Mouse (Mus musculus): ENCODE measurements around the gene Polm. TPM values are rescaled to one million over a fixed set of nuclear protein-coding genes. Genes with fewer than 3 reads are reported as not detected.
A peak's percentile ranks its signal among the peaks of the same experiment; 100 is the strongest.

Gene Polm
- polyA plus RNA-seq, 1 experiment from 2014 or later = 10.0 TPM

DNA sequence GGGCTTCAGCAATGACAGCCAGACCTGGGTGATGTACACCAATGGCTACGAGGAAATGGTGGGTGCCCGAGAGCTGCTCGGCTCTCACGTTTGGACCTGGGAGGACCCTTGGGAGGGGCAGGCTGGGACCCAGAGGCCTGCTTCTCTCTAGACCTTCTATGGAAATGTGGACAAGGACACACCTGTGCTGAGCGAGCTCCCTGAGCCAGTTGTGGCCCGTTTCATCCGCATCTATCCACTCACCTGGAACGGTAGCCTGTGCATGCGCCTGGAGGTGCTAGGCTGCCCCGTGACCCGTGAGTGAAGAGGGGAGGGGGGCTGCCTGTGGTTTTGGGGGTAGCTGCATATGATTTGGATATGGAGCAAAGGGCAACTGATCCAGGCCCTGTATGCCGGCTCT, 30.5 kb upstream of the Polm start:
- ATAC-seq (ENCODE audit: borderline replicate concordance, extremely low read depth, low FRiP score, low TSS enrichment) = no peak
- Histone ChIP-seq H3K27ac (no peak overlapping the region), H3K36me3 (peaks cover 44% of the 10 kb centered on the region), H3K4me2 (no peak overlapping the region), H3K27me3 (no peaks in the 10 kb centered on the region), H3K9me3 (no peaks in the 10 kb centered on the region), H3K9ac (no peak overlapping the region), H3K4me1 (no peaks in the 10 kb centered on the region), H3K4me3 (no peak overlapping the region)
- 86% methylated on average over 12 of the region's 12 CpGs for WGBS

DNA sequence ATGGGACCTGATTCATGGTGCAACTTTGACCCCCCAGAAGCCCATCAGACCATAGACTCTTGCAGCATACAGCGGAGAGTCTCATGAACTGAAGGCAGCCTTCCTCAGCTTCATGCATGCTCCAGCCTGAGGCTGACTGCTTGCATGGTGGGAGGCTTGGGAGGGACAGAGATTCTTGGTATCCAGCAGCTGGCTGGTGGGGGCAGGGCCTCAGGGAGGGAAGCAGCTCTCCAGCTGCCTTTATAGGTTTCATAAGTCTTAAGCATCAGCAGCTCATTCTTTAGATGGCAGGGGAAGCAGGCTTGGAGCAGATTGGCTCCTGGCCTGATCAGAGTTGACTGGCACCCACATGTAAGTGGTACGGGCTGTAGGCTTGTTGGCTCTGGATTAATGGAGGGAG, 29.4 kb upstream of the Polm start:
- no peak overlapping the region for H3K27ac ChIP-seq
- H3K4me3 ChIP-seq = no peak overlapping the region
- 72% methylated on average over 2 of the region's 2 CpGs for WGBS
- H3K9ac ChIP-seq = no peak overlapping the region
- no peaks in the 10 kb centered on the region for H3K27me3 ChIP-seq
- no peak for ATAC-seq (ENCODE audit: borderline replicate concordance, extremely low read depth, low FRiP score, low TSS enrichment)
- no peak overlapping the region for H3K4me2 ChIP-seq
- H3K4me1 ChIP-seq = peaks cover 9% of the 10 kb centered on the region
- peaks cover 33% of the 10 kb centered on the region for H3K36me3 ChIP-seq
- H3K9me3 ChIP-seq = no peaks in the 10 kb centered on the region

DNA sequence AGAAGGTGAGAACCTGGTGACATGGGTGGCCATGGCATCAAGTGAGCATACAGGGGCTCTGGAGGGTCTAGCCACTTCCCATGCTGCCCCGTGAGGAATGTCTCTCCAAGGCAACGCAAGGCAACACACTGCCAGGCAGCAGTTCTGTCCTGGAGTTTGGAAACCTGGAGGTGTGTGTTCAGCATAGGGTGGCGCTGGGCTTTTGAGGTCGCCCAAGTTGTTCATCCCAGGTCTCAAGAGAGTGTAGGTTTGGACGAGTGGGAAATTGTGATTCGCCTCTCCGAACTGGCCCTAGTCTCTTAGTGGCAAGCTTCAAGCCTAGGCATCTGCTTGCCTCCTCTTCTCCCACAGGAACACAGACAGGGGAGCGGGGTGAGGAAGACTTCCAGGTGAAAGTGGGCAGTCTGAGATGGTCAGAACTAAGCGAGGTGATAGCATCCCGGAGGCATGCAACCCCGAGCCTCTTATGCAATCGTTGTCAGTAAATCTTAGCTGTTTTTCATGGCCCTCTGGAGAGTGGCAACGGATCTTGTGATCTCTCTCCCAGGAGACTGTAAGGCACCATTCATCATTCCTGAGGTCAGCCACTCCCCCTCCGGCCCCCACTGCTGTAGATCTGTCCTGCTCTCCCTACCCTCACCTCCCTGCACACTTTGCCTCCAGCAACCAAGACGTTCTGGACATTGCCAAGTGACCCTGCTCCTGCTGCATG, 24.7 kb upstream of the Polm start:
- no peaks in the 10 kb centered on the region for H3K9me3 ChIP-seq
- WGBS = 8% methylated on average over 15 of the region's 15 CpGs
- peak overlapping the region; percentile 97 for H3K4me2 ChIP-seq
- no peak overlapping the region for H3K27ac ChIP-seq
- peaks cover 3% of the 10 kb centered on the region; the same call in 1 of the 2 replicates for H3K27me3 ChIP-seq
- peak overlapping the region; percentile 58 for H3K9ac ChIP-seq
- peaks cover 25% of the 10 kb centered on the region for H3K4me1 ChIP-seq
- H3K4me3 ChIP-seq = peak overlapping the region; percentile 55
- peak; percentile 37; the same call in 1 of the 2 replicates for ATAC-seq (ENCODE audit: borderline replicate concordance, extremely low read depth, low FRiP score, low TSS enrichment)
- peaks cover under 1% of the 10 kb centered on the region; the same call in 1 of the 2 replicates for H3K36me3 ChIP-seq

- peak within 1 kb of the TSS; percentile 58 for H3K9ac ChIP-seq
- ATAC-seq (ENCODE audit: borderline replicate concordance, extremely low read depth, low FRiP score, low TSS enrichment) = peak; percentile 83
Observed at GRCm38 (mm10) chr11:5861678-5862393, 24.0 kb upstream of the Polm start, which contains the start of gene Aebp1. Aebp1 (plus strand) TSS chr11:5861947.

DNA sequence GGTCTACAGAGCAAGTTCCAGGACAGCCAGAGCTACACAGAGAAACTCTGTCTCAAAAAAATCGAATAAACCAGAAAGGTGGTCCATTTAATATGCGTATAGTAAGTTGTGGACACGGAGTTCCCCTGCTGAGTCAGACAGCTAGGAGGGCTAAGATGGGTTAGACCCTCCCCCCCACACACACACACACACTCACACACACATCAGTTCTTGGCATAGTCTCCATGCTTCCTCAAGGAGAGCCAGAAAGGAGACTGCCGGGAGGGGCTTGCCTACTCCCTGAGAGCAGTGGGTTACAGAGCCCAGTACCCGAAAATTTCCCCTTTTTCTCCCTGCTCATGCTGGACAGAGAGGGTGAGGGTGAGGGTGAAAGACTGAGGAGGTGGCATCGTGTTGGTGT, 22.8 kb upstream of the Polm start:
- no peak overlapping the region for H3K9ac ChIP-seq
- no peak overlapping the region for H3K4me2 ChIP-seq
- H3K27me3 ChIP-seq = peaks cover 3% of the 10 kb centered on the region; the same call in 1 of the 2 replicates
- H3K4me3 ChIP-seq = no peak overlapping the region
- peaks cover 25% of the 10 kb centered on the region for H3K4me1 ChIP-seq
- H3K36me3 ChIP-seq = no peaks in the 10 kb centered on the region
- 44% methylated on average over 6 of the region's 6 CpGs for WGBS
- no peak overlapping the region for H3K27ac ChIP-seq
- H3K9me3 ChIP-seq = no peaks in the 10 kb centered on the region
- ATAC-seq (ENCODE audit: borderline replicate concordance, extremely low read depth, low FRiP score, low TSS enrichment) = no peak

More at GRCm38 (mm10) chr11:5861678-5862393, 24.0 kb upstream of the Polm start, which contains the start of gene Aebp1:
- Histone ChIP-seq H3K4me1 (peaks cover 25% of the 10 kb centered on the region), H3K4me2 (peak within 1 kb of the TSS; percentile 97), H3K9me3 (no peaks in the 10 kb centered on the region), H3K36me3 (no peaks in the 10 kb centered on the region), H3K27me3 (peaks cover 3% of the 10 kb centered on the region; the same call in 1 of the 2 replicates), H3K4me3 (peak within 1 kb of the TSS; percentile 55), H3K27ac (no peak within 1 kb of the TSS)
- 2% methylated on average over 49 of the region's 59 CpGs for WGBS

DNA sequence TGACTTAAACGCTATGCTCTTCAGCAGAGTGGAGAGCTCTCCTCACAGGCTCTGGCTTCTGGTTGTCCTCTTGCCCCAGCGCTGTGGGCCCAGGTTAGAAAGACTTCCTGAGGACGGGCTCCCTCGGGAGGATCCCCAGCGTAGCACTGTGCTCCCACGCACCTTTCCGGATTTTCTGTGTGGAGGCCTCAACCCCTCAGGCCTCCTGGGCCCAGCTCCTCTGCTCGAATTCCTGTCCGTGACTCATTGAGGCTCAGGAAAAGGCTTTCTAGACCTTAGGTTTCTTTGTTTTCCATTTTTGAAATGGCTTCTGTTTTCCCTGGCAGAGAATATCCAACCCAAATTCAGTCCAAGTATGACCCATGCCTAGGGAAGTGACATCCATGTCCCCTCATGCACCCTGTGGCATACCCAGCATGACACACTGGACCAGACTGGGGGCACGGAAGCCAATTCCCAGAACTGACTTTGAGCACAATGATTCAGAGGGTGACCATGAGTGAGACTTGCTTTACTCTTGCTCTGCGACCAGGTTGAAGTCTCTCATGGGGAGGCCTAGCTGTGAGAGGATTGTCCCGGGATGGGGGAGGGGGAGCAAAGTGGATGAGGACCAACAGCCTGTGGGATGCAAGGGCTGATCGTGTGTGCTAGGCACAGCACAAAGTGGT, 22.2 kb upstream of the Polm start:
- Histone ChIP-seq H3K36me3 (no peaks in the 10 kb centered on the region), H3K27ac (no peak overlapping the region), H3K9me3 (no peaks in the 10 kb centered on the region), H3K9ac (no peak overlapping the region), H3K4me3 (no peak overlapping the region), H3K4me1 (peaks cover 25% of the 10 kb centered on the region), H3K27me3 (peaks cover 3% of the 10 kb centered on the region; the same call in 1 of the 2 replicates), H3K4me2 (no peak overlapping the region)
- WGBS = 82% methylated on average over 13 of the region's 13 CpGs
- no peak for ATAC-seq (ENCODE audit: borderline replicate concordance, extremely low read depth, low FRiP score, low TSS enrichment)

DNA sequence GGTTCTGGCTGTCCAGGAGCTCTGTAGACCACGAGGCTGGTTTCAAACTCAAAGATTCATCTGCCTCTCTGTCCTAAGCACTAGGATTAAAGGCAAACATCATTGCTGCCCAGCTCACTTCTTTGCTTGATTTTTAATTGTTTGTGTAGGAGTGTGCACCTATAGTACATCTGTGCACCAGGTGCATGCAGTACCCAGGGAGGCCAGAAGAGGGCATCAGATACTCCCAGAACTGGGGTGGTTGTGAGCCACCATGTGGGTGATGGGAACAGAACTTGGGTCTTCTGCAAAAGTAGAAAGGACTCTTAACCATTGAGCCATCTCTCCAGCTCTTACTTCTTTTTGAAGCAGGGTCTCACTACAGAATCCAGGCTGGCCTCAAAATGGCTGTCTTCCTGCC, 20.9 kb upstream of the Polm start:
- H3K9me3 ChIP-seq = no peaks in the 10 kb centered on the region
- H3K9ac ChIP-seq = no peak overlapping the region
- 76% methylated on average over 1 of the region's 1 CpGs for WGBS
- H3K27ac ChIP-seq = no peak overlapping the region
- H3K4me2 ChIP-seq = no peak overlapping the region
- ATAC-seq (ENCODE audit: borderline replicate concordance, extremely low read depth, low FRiP score, low TSS enrichment) = no peak
- H3K36me3 ChIP-seq = no peaks in the 10 kb centered on the region
- peaks cover 3% of the 10 kb centered on the region; the same call in 1 of the 2 replicates for H3K27me3 ChIP-seq
- H3K4me3 ChIP-seq = no peak overlapping the region
- H3K4me1 ChIP-seq = peaks cover 25% of the 10 kb centered on the region

DNA sequence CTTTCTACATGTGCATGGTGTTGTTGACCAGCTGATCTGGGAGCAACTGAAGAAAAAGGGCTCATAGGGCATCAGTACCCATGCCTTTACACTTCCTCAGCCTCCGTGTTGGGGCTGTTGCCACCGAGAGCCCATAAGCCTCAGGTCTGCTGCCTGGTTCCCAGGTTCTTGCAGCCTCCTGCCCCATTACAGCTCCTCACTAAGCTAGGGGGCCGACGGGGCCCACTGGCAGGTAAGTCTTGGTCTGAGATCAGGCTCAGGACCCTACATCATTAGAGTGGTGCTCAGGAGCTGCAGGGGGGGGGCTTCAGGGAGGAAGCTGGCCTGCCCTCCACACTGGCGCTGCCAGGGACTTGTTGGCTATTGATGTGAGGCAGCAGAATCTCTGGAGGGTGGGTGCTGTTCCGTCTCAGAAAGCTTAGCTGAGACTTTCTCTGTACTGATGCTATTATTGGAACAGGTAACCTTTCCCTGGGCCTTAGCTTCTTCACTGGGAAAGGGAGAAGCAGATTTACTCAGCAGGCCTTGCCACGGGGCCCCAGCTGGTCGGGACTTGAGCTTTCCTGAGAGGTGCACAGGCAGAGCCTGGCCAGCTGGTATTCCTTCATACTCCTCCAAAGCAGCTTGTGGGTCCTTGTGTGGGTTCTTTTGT, 18.8 kb upstream of the Polm start:
- no peak overlapping the region for H3K4me3 ChIP-seq
- H3K36me3 ChIP-seq = no peaks in the 10 kb centered on the region
- H3K4me2 ChIP-seq = no peak overlapping the region
- no peak for ATAC-seq (ENCODE audit: borderline replicate concordance, extremely low read depth, low FRiP score, low TSS enrichment)
- no peak overlapping the region for H3K9ac ChIP-seq
- no peak overlapping the region for H3K27ac ChIP-seq
- WGBS = 74% methylated on average over 8 of the region's 8 CpGs
- H3K4me1 ChIP-seq = peaks cover 18% of the 10 kb centered on the region
- H3K9me3 ChIP-seq = no peaks in the 10 kb centered on the region
- peaks cover 3% of the 10 kb centered on the region; the same call in 1 of the 2 replicates for H3K27me3 ChIP-seq

DNA sequence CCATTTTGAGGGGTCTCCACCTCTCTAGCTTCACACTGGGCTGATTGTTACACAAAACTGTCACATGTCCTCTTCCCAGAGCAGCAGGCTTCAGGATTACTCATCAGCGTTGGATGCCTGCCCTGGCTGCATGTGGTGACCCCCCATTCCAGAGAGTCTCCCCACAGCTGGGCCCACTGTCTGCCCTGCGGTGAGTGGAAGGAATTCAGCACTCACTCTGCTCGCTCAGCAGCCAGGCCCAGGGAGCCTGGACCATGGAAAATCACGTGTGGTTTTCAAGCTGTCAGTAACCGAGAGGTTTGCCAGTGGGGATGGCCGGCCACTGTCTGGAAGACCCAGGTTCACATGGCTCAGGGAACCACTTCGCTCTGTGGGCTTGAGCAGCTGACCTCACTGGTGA, 18.1 kb upstream of the Polm start:
- H3K4me1 ChIP-seq = peaks cover 11% of the 10 kb centered on the region; the same call in 1 of the 2 replicates
- no peak overlapping the region for H3K4me2 ChIP-seq
- peaks cover 3% of the 10 kb centered on the region; the same call in 1 of the 2 replicates for H3K27me3 ChIP-seq
- H3K9me3 ChIP-seq = no peaks in the 10 kb centered on the region
- ATAC-seq (ENCODE audit: borderline replicate concordance, extremely low read depth, low FRiP score, low TSS enrichment) = peak; percentile 63; the same call in 1 of the 2 replicates
- no peak overlapping the region for H3K27ac ChIP-seq
- WGBS = 30% methylated on average over 7 of the region's 7 CpGs
- H3K9ac ChIP-seq = no peak overlapping the region
- no peaks in the 10 kb centered on the region for H3K36me3 ChIP-seq
- H3K4me3 ChIP-seq = no peak overlapping the region

GRCm38 (mm10) chr11:5855481-5855880, 17.7 kb upstream of the Polm start:
- Histone ChIP-seq H3K4me2 (no peak overlapping the region), H3K27ac (no peak overlapping the region), H3K4me1 (peaks cover 8% of the 10 kb centered on the region; the same call in 1 of the 2 replicates), H3K4me3 (no peak overlapping the region), H3K27me3 (peaks cover 3% of the 10 kb centered on the region; the same call in 1 of the 2 replicates), H3K9me3 (no peaks in the 10 kb centered on the region), H3K36me3 (no peaks in the 10 kb centered on the region), H3K9ac (no peak overlapping the region)
- ATAC-seq (ENCODE audit: borderline replicate concordance, extremely low read depth, low FRiP score, low TSS enrichment) = no peak

- Histone ChIP-seq H3K9me3 (no peaks in the 10 kb centered on the region), H3K4me3 (no peak overlapping the region), H3K4me2 (no peak overlapping the region), H3K27ac (no peak overlapping the region), H3K27me3 (no peaks in the 10 kb centered on the region), H3K9ac (no peak overlapping the region), H3K36me3 (no peaks in the 10 kb centered on the region), H3K4me1 (peaks cover 8% of the 10 kb centered on the region; the same call in 1 of the 2 replicates)
- no peak for ATAC-seq (ENCODE audit: borderline replicate concordance, extremely low read depth, low FRiP score, low TSS enrichment)
- WGBS = 35% methylated on average over 1 of the region's 1 CpGs
Observed at GRCm38 (mm10) chr11:5852314-5852713, 14.5 kb upstream of the Polm start.

Measured in lung, embryonic 15.5 days (tissue).